Mouse (Mus musculus): ENCODE data around the gene Serpinb11.

- no peak for TF ChIP-seq USF1 (IDR thresholded peaks at IDR 0.05; ENCODE audit: low read depth, low read length)
- no peak for TF ChIP-seq TCF12 (IDR thresholded peaks at IDR 0.05; ENCODE audit: low read depth, low read length)
- TF ChIP-seq EP300 (IDR thresholded peaks at IDR 0.05; ENCODE audit: low read length) = no peak
These were observed 28.8 kb downstream of the Serpinb11 start for GRCm38 (mm10) chr1:107389753-107390152.

All from CH12.LX (cell line).